Mouse (Mus musculus) cerebellum, adult 2 months (tissue): ENCODE results near the gene Ssbp3.

Experiments used
- CTCF ChIP-seq: fragments of 200-500 bp; IDR thresholded peaks from 2 replicates; pipeline ENCODE4 v1.5.1; 2011; ENCODE audit warnings: low read depth, mild to moderate bottlenecking, control low read depth, low read length, moderate library complexity, borderline replicate concordance; ENCODE audit not compliant: insufficient read depth
- POLR2A ChIP-seq: fragments of 200-500 bp; IDR thresholded peaks from 2 replicates; pipeline ENCODE4 v1.6.1; 2011; ENCODE audit warnings: low read length, control low read depth, borderline replicate concordance; ENCODE audit not compliant: insufficient read depth

- TF ChIP-seq POLR2A (no peak), CTCF (no peak)
These were observed 151.1 kb downstream of the Ssbp3 start for GRCm38 (mm10) chr4:107061560-107061959.
